Mouse (Mus musculus) T-helper 2 cell (primary cell): Measurements from ENCODE around the gene Map3k12.

Experiments used
- in situ Hi-C: fragments of 300-600 bp; cut with MboI, MseI; formaldehyde crosslinking; loops from one replicate; pipeline ENCODE4 v1.15.1; 2025; ENCODE audit warnings: high pct_unique_total_duplicates

The Map3k12 gene

DNA sequence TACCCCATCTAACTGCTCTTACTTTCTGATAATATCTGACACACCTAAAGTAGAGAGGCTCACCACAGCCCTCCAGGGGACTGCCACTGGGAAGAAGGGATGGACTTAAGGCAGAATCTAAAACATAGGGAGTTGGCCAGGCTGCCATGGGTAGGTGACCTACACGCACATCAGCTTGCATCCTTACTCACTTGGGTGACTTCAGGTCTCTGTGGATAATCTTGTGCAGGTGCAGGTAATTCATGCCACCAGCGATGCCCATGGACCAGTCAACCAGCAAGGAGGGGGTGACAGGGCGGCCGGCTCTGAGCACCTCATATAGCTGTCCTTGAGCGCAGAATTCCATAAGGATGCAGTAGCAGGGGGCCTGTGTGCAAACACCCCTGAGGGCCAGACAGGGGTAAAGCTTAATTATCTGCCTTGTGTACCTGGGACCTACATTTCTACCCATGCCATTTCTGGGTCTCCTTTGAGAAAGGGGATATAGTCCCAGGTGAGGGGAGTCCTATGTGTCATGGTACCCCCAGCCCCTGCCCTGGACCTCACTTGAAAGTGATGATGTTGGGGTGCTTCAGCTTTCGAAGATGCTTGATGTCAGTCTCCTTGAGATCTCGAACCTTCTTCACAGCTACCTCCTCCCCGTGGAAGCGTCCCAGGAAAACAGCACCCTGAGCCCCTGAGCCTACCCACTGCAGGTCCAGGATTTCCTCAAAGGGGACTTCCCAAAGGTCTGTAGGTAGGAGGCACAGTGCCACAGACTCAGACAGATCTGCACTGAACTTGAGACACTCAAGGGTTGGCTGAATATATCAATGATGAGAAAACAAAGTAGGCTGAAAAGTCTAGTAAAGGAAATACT, 12.7 kb downstream of the Map3k12 start:
- in situ Hi-C loops = loop anchor here (10.0 kb wide), 1 partner anchor 419 kb away; no protein-coding TSS in a partner anchor

DNA sequence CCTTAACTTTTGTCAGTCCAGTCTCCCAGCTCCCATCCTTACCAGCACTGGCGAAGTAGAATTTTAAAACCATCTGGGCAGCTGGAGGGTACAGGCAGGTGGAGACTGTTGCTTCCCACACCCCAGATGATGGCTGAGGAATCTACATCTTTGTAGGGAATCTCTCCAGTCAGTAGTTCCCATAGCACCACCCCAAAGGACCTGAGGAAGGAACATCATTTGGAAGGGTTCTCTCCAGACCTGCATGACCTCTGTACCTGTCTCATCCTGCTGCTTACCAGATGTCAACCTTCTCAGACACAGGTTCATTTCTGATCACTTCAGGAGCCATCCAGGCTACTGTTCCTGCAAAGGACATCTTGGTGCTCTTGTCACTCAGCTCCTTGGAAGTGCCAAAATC, 13.4 kb downstream of the Map3k12 start, which contains the start of gene Gm10337:
Gene Gm10337 (plus strand): TSS at position 276 of the 400 bp plus-strand sequence.
- in situ Hi-C loops = loop anchor here (10.0 kb wide), 1 partner anchor 419 kb away; no protein-coding TSS in a partner anchor

DNA sequence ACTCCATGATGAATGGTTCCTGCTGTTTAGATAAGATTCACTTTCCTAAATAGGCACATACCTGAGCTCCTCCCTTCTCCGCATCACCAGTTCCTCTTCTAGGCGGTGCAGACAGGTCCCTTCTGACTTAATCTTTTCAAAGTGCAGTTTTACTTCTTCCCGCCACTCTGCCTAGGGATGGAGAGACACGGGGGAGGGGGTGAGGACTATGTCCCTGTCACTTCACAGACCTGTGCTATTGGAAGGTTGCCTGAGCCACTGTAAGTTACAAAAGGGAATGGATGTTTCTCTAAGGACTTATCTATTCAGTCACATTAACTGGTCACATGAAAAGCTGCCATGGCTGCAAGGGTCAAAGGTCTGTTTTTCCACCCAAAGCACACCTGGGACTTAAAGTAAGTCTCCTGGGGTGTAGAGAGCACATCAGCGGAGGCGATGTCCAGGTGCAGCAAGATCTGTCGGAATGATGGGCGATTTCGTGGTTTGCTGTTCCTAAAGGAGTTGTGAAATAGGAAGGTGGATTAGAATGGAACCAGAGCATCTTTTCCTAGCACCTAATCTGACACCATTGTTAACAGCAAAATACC, 14.5 kb downstream of the Map3k12 start:
- in situ Hi-C loops = loop anchor here (10.0 kb wide), 1 partner anchor 418 kb away; no protein-coding TSS in a partner anchor

DNA sequence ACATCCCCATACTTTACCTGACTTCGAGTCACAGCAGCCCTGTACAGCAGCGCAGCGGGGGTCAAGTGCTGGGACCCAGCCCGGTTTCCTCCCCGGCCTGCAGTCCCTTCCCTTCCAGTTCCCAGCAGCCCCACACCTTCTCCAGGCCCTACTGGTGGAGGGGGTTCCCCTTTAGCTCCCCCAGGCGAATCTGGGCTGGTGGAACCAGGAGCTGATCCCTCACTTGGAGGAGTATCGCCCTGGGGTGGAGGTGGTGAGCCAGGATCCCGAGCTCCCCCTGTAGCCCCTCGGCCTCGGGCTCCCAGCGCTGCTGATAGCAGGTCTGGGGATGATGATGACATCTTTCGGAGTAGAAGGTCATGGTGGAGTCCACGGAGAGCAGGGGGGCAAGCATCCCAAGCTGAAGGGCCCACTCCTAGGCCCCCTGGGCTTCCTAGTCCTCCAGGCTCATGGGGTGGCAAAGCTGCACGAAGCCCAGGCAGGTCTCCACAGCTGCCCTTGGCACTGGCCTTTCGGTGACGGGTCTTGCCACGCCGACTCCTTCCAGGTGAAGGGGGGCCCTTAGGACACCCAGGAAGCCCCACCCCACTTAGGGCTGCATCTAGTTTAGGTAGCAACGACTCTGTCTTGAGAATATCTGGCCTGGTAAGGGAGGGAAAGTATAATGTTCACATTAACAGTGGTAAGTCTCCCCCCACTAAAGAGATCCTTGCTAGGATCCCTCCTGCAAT, 15.6 kb downstream of the Map3k12 start:
- in situ Hi-C loops = loop anchor here (10.0 kb wide), 1 partner anchor 416 kb away; no protein-coding TSS in a partner anchor

DNA sequence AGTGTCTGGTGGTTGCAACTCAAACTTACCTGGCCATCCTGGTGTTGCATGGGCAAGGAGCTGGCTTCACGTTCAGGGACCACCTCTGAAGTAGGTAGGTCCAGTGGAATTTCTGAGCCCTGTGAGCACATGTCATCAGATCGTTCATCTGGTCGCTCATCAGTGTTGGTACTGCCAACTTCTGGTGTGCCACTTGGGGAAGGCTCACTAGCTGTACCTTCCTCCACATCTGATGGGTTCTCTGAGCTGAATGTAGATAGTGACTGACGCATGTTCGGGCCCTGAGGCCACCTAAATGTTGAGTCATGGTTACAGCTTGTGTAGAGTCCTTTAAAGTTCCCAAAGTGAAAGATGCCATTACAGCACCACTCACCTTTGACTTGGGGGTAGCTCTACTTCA, 16.4 kb downstream of the Map3k12 start:
- in situ Hi-C loops = loop anchor here (10.0 kb wide), 1 partner anchor 416 kb away; no protein-coding TSS in a partner anchor

DNA sequence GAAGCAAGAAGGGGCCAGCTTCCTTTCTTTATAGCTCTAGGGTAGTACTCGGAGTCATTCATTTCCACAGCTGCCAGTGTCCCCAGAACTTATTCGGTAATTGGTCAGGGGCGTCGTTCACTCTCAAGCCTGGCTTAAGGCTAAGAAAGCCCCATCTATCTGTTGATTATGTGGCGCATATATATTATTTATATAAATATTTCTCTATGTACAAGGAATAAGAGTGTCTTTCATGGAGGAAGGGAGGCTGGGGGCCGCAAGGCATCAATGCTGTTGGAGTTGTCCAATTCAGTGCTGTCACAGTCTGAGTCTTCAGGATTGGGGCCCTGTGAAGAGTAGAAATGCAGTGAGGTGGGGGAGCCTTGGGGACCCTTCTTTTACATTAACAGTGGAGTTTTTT, 17.0 kb downstream of the Map3k12 start:
- in situ Hi-C loops = loop anchor here (10.0 kb wide), 1 partner anchor 415 kb away; no protein-coding TSS in a partner anchor

DNA sequence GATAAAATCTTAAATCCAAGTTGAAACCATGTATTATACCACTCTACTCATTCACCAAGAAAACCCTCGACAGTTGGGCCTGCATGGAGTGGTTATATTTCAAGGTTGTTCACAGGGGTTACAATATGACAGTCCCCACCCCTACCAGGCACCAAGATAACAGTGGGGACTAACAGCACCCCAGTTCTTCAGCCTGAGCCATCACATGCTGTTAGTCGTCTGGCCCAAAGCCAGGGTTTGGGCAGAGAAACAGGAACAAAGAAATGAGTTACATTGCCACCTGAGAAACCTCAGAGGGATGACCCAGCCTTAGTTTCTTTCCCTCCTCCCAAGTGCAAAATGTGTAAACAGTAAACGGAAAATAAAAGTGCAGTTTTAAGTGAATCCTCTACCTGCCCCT, 17.5 kb downstream of the Map3k12 start:
- in situ Hi-C loops = no loop called here

DNA sequence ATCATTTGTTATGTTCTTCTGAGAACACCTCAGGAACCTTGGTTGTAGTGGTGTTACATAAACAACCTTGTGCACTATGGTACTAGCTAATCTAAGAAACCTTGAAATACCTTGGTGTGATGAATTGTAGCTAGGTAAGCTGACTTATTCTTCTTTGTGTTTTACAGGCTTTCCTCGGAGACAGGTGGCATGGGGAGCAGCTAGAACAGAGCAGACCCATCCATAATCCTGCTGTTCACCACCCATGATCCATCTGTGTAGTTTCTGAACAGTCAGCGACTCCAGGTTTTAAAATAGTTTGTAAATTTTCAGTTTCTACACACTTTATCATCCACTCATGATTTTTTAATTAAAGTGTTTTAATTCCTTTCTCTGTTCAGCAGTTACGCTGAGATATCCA, 18.5 kb downstream of the Map3k12 start:
- in situ Hi-C loops = no loop called here

DNA sequence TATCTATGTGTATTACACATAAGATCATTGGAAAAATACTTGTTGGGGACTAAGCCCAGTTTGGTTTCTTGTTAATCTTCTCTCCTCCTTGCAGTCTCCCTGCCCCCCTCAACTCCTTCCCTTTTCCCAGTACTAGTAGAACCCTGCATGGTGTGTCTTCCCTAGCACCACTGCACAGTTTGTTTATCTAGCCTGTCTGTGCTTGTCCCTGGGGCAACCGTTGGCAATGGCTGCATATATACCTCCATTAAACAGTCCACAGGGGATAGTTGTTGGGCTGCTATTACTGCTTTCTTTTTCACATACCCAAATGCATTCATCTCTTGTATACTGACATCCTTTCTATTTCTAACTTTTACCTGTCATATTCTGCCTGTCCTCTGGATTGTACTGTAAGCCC, 29.2 kb downstream of the Map3k12 start:
- in situ Hi-C loops = loop anchor here (10.0 kb wide), 1 partner anchor 63 kb away; no protein-coding TSS in a partner anchor

DNA sequence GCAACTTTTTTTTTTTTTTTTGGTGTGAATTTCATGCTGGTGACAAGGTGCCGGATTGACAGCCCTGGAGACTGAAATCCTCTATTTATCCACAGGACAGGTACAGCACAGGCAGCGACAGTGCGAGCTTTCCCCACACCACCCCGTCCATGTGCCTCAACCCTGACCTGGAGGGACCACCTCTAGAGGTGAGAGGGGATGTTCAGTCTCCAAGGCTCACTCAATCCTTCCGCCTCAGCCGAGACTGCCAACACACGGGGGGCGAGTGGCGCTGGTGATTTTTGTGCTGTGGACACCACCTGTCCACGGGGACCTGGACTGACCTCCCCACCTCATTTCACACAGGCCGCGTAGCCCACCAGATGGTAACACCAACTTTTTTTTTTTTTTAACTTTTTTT, 31.0 kb downstream of the Map3k12 start:
- in situ Hi-C loops = loop anchor here (10.0 kb wide), 1 partner anchor 61 kb away; no protein-coding TSS in a partner anchor

DNA sequence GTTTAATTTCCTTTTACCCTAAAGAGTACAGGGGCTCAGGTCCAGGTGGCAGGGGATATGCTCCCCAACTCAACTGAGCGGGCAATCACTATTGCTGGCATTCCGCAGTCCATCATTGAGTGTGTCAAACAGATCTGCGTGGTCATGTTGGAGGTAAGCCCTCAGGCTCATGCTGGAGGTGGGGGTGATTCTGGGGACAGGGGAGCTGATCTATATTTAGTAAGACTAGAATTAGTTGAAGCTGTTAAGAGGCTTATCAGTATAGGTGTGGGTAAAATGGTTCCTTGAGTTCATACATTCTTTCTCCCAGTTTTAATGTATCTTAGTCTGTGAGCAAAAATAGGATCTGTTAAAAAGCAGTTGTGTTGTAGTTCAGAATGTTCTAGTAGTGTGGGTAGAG, 33.7 kb downstream of the Map3k12 start:
- in situ Hi-C loops = loop anchor here (10.0 kb wide), 1 partner anchor 58 kb away; no protein-coding TSS in a partner anchor

DNA sequence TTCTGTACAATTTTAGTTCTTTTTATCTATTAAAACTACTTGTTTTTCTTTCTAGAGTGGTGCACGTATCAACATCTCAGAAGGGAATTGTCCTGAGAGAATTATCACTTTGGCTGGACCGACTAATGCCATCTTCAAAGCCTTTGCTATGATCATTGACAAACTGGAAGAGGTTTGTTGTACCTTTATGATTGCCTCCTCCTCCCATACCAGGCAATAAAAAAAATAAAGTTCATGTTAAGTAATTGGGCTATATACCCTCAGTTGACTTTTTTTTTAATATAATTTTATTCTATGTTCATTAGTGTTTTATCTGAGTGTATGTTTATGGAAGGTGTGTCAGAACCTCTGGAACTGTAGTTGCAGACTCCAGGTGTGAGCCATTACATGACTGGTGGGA, 42.3 kb downstream of the Map3k12 start:
- in situ Hi-C loops = no loop called here

DNA sequence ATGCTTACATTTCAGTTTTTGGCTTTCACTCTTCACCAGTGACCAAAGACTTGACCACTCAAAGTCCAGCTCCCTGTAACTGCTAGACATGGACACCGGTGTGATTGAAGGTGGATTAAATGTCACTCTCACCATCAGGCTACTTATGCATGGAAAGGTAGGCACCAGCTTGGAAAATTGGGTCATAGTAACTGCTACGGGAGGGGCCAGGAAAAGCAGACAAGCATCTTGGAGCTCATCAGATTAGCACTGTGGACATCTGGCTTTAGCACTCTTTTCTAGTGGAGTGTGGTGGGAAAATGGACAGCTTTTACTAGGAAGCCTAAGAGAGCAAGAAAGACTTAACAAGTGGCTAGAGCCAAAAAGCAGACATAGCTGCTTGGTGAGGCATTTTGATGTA, 43.6 kb downstream of the Map3k12 start:
- in situ Hi-C loops = no loop called here

DNA sequence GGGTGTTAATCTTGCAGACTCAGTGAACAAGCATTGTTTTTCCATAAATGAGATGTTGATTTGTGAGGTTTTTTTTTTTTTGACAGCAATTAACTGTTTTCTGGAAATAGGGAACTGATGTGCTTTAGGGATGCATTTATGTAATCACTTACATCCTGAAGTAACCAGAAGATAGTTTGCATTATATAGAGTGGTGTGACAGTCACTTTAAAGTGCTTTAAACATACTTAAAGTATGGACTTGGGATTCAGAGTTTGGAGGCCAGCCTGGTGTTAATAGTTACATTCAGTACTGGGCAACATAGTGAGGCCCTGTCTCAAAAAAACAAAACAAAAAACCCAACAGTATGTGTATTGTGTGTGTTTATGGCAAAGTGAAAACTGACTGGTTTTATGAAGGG, 45.1 kb downstream of the Map3k12 start:
- in situ Hi-C loops = no loop called here

DNA sequence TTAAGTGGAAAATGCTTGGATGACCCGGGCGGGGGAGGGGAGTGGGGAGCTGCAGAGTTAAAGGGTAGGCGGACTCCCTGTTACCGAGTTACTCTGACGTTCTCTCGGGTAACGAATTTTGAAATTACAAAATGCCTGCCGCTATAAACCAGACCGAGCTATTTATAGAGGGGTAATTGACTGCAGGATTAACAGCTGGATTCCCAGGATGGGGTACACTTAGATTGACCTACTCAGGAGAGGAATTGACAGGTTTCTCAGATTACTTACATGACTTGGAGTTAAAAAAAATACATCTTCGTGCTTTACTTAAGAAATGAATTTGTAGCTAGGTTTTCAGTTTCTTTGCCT, 45.6 kb downstream of the Map3k12 start:
- in situ Hi-C loops = no loop called here

DNA sequence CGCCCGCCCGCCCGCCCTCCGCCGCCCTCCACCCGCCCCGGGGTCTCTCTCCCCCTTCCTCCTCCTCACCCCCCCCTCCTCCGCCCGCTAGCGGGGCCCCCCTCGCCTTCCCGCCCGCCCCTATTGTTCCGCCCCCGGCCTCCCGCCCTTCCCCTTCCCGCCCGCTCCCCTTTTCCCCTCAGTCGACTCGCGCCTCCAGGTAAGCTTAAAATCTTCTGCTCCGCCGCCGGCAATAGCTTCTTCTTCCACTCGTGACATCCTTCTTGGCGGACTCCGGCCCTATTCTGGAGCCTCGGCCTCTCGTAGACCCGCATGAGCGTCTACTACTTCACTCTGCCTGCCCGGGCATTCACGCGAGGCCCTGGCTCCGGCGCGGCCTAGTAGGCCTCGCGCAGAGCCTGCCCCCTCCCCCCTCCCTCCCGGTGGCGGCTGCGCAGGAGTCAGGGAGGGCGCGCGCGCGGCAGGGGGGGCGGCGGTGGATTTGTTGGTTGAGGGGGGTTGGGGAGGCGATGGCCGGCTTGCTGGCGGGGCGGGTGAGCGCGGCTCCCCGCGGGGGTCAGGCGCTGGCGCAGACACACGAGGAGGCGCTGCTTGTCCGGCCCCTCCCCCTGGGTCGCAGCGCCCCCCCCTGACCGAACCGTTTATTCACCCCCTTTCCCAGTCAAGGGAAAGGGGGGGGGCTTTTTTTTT, 46.1 kb downstream of the Map3k12 start:
- in situ Hi-C loops = no loop called here

DNA sequence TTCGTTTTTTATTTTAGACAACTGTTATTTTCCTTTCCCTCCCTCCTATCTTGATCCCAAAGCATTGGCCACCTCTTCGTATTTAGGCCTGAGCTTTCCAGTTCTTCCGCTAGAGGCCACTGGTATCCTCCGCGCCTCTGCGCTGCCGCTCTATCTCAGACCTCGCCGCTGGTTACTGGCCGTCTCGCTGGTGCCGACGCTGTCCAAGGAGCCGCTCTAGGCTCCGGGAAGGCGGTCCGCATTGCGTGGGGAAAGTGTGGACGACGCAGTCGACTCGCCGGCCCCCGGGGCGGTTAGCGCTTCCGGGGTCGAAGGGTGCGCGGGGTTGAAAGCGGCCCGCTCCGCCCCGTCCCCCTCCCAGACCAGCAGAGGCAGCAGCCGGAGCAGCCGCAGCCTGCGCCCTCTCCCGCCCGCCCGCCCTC, 46.7 kb downstream of the Map3k12 start, which contains the start of gene Pcbp2:
Gene Pcbp2 (plus strand): TSS at position 357 of the 422 bp plus-strand sequence.
- in situ Hi-C loops = no loop called here

DNA sequence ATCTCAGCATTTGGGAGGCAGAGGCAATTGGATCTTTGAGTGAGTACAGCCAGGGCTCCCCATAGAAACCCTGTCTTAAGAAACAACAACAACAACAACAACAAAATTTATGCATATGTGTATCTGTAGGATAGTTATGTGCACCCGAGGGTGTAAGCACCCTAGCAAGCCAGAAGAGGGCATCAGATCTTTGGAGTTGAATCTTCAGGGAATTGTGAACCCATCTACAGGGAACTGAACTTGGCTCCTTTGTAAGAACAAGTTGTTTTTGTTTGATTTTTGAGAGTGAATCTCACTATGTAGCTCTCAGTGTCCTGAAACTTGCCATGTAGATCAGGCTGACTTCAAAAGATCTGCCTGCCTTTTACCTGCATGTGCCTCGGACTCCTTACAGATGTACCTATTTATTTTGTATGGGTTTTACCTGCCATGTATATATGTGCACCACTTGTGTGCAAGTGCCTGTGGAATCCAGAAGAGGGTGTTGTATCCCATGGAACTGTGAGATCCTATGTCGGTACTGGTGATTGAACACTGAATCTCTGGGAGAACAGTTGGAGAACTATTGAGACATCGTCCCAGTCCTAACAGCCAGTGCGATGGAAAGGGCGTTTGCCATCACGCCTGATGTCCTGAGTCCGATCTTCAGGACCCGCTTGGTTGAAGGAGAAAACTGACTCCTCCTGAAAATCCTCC, 48.0 kb downstream of the Map3k12 start:
- in situ Hi-C loops = no loop called here

DNA sequence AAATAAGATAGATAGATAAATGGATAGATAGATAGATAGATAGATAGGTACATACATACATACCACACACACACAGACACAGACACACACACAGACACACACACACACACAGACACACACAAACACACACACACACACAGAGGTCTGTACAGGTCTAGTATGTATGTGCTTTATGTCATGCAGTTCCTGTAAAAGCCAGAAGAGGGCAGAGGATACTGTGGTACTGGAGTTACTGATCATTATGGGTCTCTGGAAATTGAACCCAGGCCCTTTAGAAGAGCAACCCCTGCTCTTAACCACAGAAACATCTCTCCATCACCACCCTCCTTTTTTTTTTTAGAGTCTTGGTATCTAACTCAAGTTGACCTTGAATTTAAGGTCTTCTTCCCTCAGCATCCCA, 53.2 kb downstream of the Map3k12 start:
- in situ Hi-C loops = no loop called here

DNA sequence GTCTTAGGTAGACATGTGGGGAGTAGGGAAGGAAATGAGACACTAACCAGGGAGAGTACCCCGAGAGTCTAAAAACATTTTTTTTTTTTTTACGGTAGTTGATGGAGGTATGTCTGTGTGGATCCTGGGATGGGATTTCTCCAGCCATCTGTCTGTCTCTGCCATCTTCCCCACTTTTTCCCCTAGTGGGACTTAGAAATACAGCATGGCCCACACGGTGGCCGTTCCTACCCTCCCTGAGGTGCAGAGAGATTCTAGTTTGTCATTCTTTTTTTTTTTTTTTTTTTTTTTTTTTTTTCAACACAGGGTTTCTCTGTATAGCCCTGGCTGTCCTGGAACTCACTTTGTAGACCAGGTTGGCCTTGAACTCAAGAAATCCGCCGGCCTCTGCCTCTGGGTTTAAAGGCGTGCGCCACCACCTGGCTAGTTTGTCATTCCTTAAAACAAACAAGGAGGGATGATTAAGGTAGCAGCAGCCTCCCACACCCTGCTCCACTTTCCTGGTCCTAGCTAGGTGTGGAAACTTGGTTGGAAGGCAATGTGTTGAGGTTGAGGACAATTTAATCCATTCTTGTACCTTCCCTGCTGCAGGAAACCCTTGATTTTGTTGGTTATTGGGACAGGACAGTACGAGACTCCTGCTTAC, 55.3 kb downstream of the Map3k12 start:
- in situ Hi-C loops = no loop called here
